Mouse (Mus musculus) thymus, postnatal 10 days (tissue): ENCODE results near the gene Sowaha.

Source experiments
- DNase-seq, 2 experiments: peaks; one replicate each; pipeline ENCODE4 v3.0.0; 2021; ENCODE audit warnings: low spot score in 2 of 2

Gene Sowaha

GRCm38 (mm10) chr11:53479783-53480301 is at the start of gene Sowaha, which contains the start of gene Gm9945:
Gene Sowaha (minus strand): TSS chr11:53480274.
Gene Gm9945 (plus strand): TSS chr11:53480166.
- peak in 1 of 2 experiments; percentile 16 for DNase-seq

- no peak for DNase-seq
Observed at GRCm38 (mm10) chr11:53529253-53529557, 49.1 kb upstream of the Sowaha start.

- no peak for DNase-seq
Observed at GRCm38 (mm10) chr11:53528397-53529252, 48.6 kb upstream of the Sowaha start.

- no peak for DNase-seq
Observed at GRCm38 (mm10) chr11:53525461-53525860, 45.4 kb upstream of the Sowaha start.

GRCm38 (mm10) chr11:53524905-53525304 is 44.8 kb upstream of the Sowaha start:
- DNase-seq: peak in 1 of 2 experiments; percentile 35

GRCm38 (mm10) chr11:53523545-53524405 is 43.7 kb upstream of the Sowaha start:
- no peak for DNase-seq

- no peak for DNase-seq
Observed at GRCm38 (mm10) chr11:53522930-53523329, 42.9 kb upstream of the Sowaha start.

- no peak for DNase-seq
Observed at GRCm38 (mm10) chr11:53522362-53522761, 42.3 kb upstream of the Sowaha start.

- no peak for DNase-seq
Observed at GRCm38 (mm10) chr11:53521821-53522131, 41.7 kb upstream of the Sowaha start.

- DNase-seq: no peak
Observed at GRCm38 (mm10) chr11:53521120-53521820, 41.2 kb upstream of the Sowaha start.

- no peak for DNase-seq
Observed at GRCm38 (mm10) chr11:53520122-53520978, 40.3 kb upstream of the Sowaha start.

- peak; percentile 15 to 33 for DNase-seq
Observed at GRCm38 (mm10) chr11:53519207-53520121, 39.4 kb upstream of the Sowaha start, which contains the start of gene Sept8. Gene Sept8 (plus strand): TSS chr11:53519257.

- DNase-seq: no peak
Observed at GRCm38 (mm10) chr11:53518759-53519158, 38.7 kb upstream of the Sowaha start.

- DNase-seq: peak; percentile 24 to 29
Observed at GRCm38 (mm10) chr11:53516775-53517627, 36.9 kb upstream of the Sowaha start.

GRCm38 (mm10) chr11:53510351-53510750 is 30.3 kb upstream of the Sowaha start:
- DNase-seq: no peak

GRCm38 (mm10) chr11:53508591-53508990 is 28.5 kb upstream of the Sowaha start:
- no peak for DNase-seq

GRCm38 (mm10) chr11:53508152-53508551 is 28.1 kb upstream of the Sowaha start:
- no peak for DNase-seq

- DNase-seq: no peak
Observed at GRCm38 (mm10) chr11:53507098-53507805, 27.2 kb upstream of the Sowaha start.
